Mouse (Mus musculus) heart, adult 2 months (tissue): ENCODE measurements around the gene Slco1a4.

ENCODE experiments used
- CTCF ChIP-seq: fragments of 200-600 bp; IDR thresholded peaks from 2 replicates; pipeline ENCODE4 v1.8.1; 2022; ENCODE audit warnings: antibody characterized with exemption, mild to moderate bottlenecking, moderate library complexity
- EP300 ChIP-seq: fragments of 200-500 bp; IDR thresholded peaks from 2 replicates; pipeline ENCODE4 v1.6.1; 2011; ENCODE audit warnings: low read depth, low read length, control low read depth; ENCODE audit not compliant: insufficient read depth
- POLR2A ChIP-seq: fragments of 200-500 bp; IDR thresholded peaks from 2 replicates; pipeline ENCODE4 v1.6.1; 2011; ENCODE audit warnings: mild to moderate bottlenecking, low read depth, low read length, control low read depth; ENCODE audit not compliant: insufficient read depth

GRCm38 (mm10) chr6:141774476-141774875 lies 81.5 kb downstream of the Slco1a4 start:
- TF ChIP-seq POLR2A (no peak), EP300 (no peak), CTCF (no peak)
